Mouse (Mus musculus) neural tube, embryonic 12.5 days (tissue): ENCODE results near the gene Nox4. TPM values are rescaled to one million over a fixed set of nuclear protein-coding genes. Genes with fewer than 3 reads are reported as not detected.

Experiments used
- ATAC-seq: fragments of 200-750 bp; cut with Nextera tagmentation; 2 replicates; pipeline ENCODE4 v1.8.0; 2017; ENCODE audit warnings: low read depth, mild to moderate bottlenecking, moderate TSS enrichment, moderate library complexity; ENCODE audit not compliant: low FRiP score
- H3K27ac ChIP-seq: fragments of 300-500 bp; sonication (generic); 2 replicates; pipeline ENCODE4 v1.5.1; 2016
- H3K27me3 ChIP-seq: fragments of 300-500 bp; sonication (generic); replicated peaks from 2 replicates; pipeline ENCODE4 v1.6.1; 2016; ENCODE audit warnings: mild to moderate bottlenecking
- H3K36me3 ChIP-seq: fragments of 300-500 bp; sonication (generic); 2 replicates; pipeline ENCODE4 v1.6.1; 2016; ENCODE audit warnings: mild to moderate bottlenecking
- H3K4me1 ChIP-seq: fragments of 300-500 bp; sonication (generic); 2 replicates; pipeline ENCODE4 v1.6.1; 2016
- H3K4me2 ChIP-seq: fragments of 300-500 bp; sonication (generic); replicated peaks from 2 replicates; pipeline ENCODE4 v1.6.1; 2016; ENCODE audit warnings: mild to moderate bottlenecking
- H3K4me3 ChIP-seq: fragments of 300-500 bp; sonication (generic); 2 replicates; pipeline ENCODE4 v1.5.1; 2016
- H3K9ac ChIP-seq: fragments of 300-500 bp; sonication (generic); 2 replicates; pipeline ENCODE4 v1.6.1; 2016; ENCODE audit warnings: mild to moderate bottlenecking
- H3K9me3 ChIP-seq: fragments of 300-500 bp; sonication (generic); 2 replicates; pipeline ENCODE4 v1.6.1; 2016; ENCODE audit warnings: mild to moderate bottlenecking
- WGBS: fragments of 180-500 bp; shearing (Covaris S2); methylation state at CpG from one replicate; pipeline ENCODE4 v1.1.7; 2016; 5-methylcytosine and 5-hydroxymethylcytosine counted together
- polyA plus RNA-seq: library from polyadenylated mRNA; unstranded; fragments of >200 nt; fragmentation: Nextera tagmentation; extraction: Ambion mirVana; gene quantifications from 2 replicates; pipeline ENCODE4 v1.2.1, GENCODE M21; 2016

Nox4 gene
- polyA plus RNA-seq, 1 experiment from 2014 or later = 3.0 TPM

- no peaks in the 10 kb centered on the region for H3K4me1 ChIP-seq
- no peak overlapping the region for H3K4me3 ChIP-seq
- H3K9ac ChIP-seq = no peak overlapping the region
- 10% methylated on average over 1 of the region's 1 CpGs for WGBS
- H3K36me3 ChIP-seq = no peaks in the 10 kb centered on the region
- H3K4me2 ChIP-seq = no peak overlapping the region
- H3K9me3 ChIP-seq = no peaks in the 10 kb centered on the region
- no peak for ATAC-seq
- H3K27me3 ChIP-seq = no peaks in the 10 kb centered on the region
- H3K27ac ChIP-seq = no peak overlapping the region
Observed at GRCm38 (mm10) chr7:87277225-87277624, 31.3 kb downstream of the Nox4 start.

GRCm38 (mm10) chr7:87303726-87304315 is 57.9 kb downstream of the Nox4 start:
- H3K4me2 ChIP-seq = no peak overlapping the region
- no peaks in the 10 kb centered on the region for H3K27me3 ChIP-seq
- H3K9me3 ChIP-seq = no peaks in the 10 kb centered on the region
- ATAC-seq = no peak
- no peaks in the 10 kb centered on the region for H3K36me3 ChIP-seq
- WGBS = 91% methylated on average over 1 of the region's 1 CpGs
- no peak overlapping the region for H3K27ac ChIP-seq
- H3K4me3 ChIP-seq = no peak overlapping the region
- H3K4me1 ChIP-seq = no peaks in the 10 kb centered on the region
- H3K9ac ChIP-seq = no peak overlapping the region

GRCm38 (mm10) chr7:87321571-87321970 is 75.7 kb downstream of the Nox4 start:
- Histone ChIP-seq H3K4me2 (no peak overlapping the region), H3K36me3 (no peaks in the 10 kb centered on the region), H3K9me3 (no peaks in the 10 kb centered on the region), H3K4me3 (no peak overlapping the region), H3K27ac (no peak overlapping the region), H3K9ac (no peak overlapping the region), H3K4me1 (no peaks in the 10 kb centered on the region), H3K27me3 (no peaks in the 10 kb centered on the region)
- no peak for ATAC-seq
- WGBS = 90% methylated on average over 3 of the region's 3 CpGs

GRCm38 (mm10) chr7:87322085-87322484 is 76.2 kb downstream of the Nox4 start:
- H3K27ac ChIP-seq = no peak overlapping the region
- H3K4me2 ChIP-seq = no peak overlapping the region
- no peak overlapping the region for H3K4me3 ChIP-seq
- WGBS = 94% methylated on average over 1 of the region's 1 CpGs
- H3K9me3 ChIP-seq = no peaks in the 10 kb centered on the region
- H3K9ac ChIP-seq = no peak overlapping the region
- no peak for ATAC-seq
- H3K36me3 ChIP-seq = no peaks in the 10 kb centered on the region
- no peaks in the 10 kb centered on the region for H3K4me1 ChIP-seq
- no peaks in the 10 kb centered on the region for H3K27me3 ChIP-seq

- H3K4me2 ChIP-seq = no peak overlapping the region
- WGBS = 89% methylated on average over 5 of the region's 5 CpGs
- no peak for ATAC-seq
Observed at GRCm38 (mm10) chr7:87330782-87331558, 85.1 kb downstream of the Nox4 start.

GRCm38 (mm10) chr7:87345598-87345997 is 99.7 kb downstream of the Nox4 start:
- Histone ChIP-seq H3K4me3 (no peak overlapping the region), H3K9me3 (no peaks in the 10 kb centered on the region), H3K27ac (no peak overlapping the region), H3K4me2 (no peak overlapping the region), H3K36me3 (no peaks in the 10 kb centered on the region), H3K9ac (no peak overlapping the region), H3K27me3 (no peaks in the 10 kb centered on the region), H3K4me1 (no peaks in the 10 kb centered on the region)
- 83% methylated on average over 3 of the region's 3 CpGs for WGBS
- no peak for ATAC-seq

More at GRCm38 (mm10) chr7:87330782-87331558, 85.1 kb downstream of the Nox4 start:
- Histone ChIP-seq H3K27ac (no peak overlapping the region), H3K4me1 (no peaks in the 10 kb centered on the region), H3K9me3 (no peaks in the 10 kb centered on the region), H3K4me3 (no peak overlapping the region), H3K27me3 (no peaks in the 10 kb centered on the region), H3K36me3 (no peaks in the 10 kb centered on the region), H3K9ac (no peak overlapping the region)

- Histone ChIP-seq H3K27ac (no peak overlapping the region), H3K36me3 (no peaks in the 10 kb centered on the region), H3K27me3 (no peaks in the 10 kb centered on the region), H3K4me3 (no peak overlapping the region), H3K4me1 (no peaks in the 10 kb centered on the region), H3K9ac (no peak overlapping the region), H3K4me2 (no peak overlapping the region), H3K9me3 (no peaks in the 10 kb centered on the region)
- WGBS = 62% methylated on average over 2 of the region's 2 CpGs
- no peak for ATAC-seq
Observed at GRCm38 (mm10) chr7:87352818-87353217, 106.9 kb downstream of the Nox4 start.

GRCm38 (mm10) chr7:87367834-87368233 is 121.9 kb downstream of the Nox4 start:
- H3K4me2 ChIP-seq = no peak overlapping the region
- H3K27me3 ChIP-seq = no peaks in the 10 kb centered on the region
- no peak overlapping the region for H3K4me3 ChIP-seq
- no peak overlapping the region for H3K9ac ChIP-seq
- no peaks in the 10 kb centered on the region for H3K4me1 ChIP-seq
- H3K9me3 ChIP-seq = no peaks in the 10 kb centered on the region
- ATAC-seq = no peak
- no peaks in the 10 kb centered on the region for H3K36me3 ChIP-seq
- no peak overlapping the region for H3K27ac ChIP-seq

- Histone ChIP-seq H3K27ac (no peak overlapping the region), H3K4me3 (no peak overlapping the region), H3K9me3 (no peaks in the 10 kb centered on the region), H3K4me2 (no peak overlapping the region), H3K27me3 (no peaks in the 10 kb centered on the region), H3K4me1 (no peaks in the 10 kb centered on the region), H3K36me3 (no peaks in the 10 kb centered on the region), H3K9ac (no peak overlapping the region)
- ATAC-seq = no peak
- 88% methylated on average over 1 of the region's 1 CpGs for WGBS
Observed at GRCm38 (mm10) chr7:87369131-87369530, 123.2 kb downstream of the Nox4 start.

- H3K4me1 ChIP-seq = no peaks in the 10 kb centered on the region
- ATAC-seq = no peak
- no peaks in the 10 kb centered on the region for H3K36me3 ChIP-seq
- no peak overlapping the region for H3K27ac ChIP-seq
- H3K4me3 ChIP-seq = no peak overlapping the region
- no peaks in the 10 kb centered on the region for H3K27me3 ChIP-seq
- no peak overlapping the region for H3K4me2 ChIP-seq
- WGBS = 86% methylated on average over 2 of the region's 2 CpGs
- H3K9me3 ChIP-seq = no peaks in the 10 kb centered on the region
- no peak overlapping the region for H3K9ac ChIP-seq
Observed at GRCm38 (mm10) chr7:87370789-87371188, 124.9 kb downstream of the Nox4 start.

- Histone ChIP-seq H3K4me1 (no peaks in the 10 kb centered on the region), H3K27ac (no peak overlapping the region), H3K4me2 (no peak overlapping the region), H3K4me3 (no peak overlapping the region), H3K9me3 (no peaks in the 10 kb centered on the region), H3K36me3 (no peaks in the 10 kb centered on the region), H3K9ac (no peak overlapping the region), H3K27me3 (no peaks in the 10 kb centered on the region)
- WGBS = 84% methylated on average over 2 of the region's 2 CpGs
- ATAC-seq = no peak
Observed at GRCm38 (mm10) chr7:87371316-87371715, 125.4 kb downstream of the Nox4 start.

- Histone ChIP-seq H3K9me3 (no peaks in the 10 kb centered on the region), H3K9ac (no peak overlapping the region), H3K27ac (no peak overlapping the region), H3K4me1 (no peaks in the 10 kb centered on the region), H3K36me3 (no peaks in the 10 kb centered on the region), H3K27me3 (no peaks in the 10 kb centered on the region), H3K4me2 (no peak overlapping the region), H3K4me3 (no peak overlapping the region)
- no peak for ATAC-seq
Observed at GRCm38 (mm10) chr7:87374322-87374721, 128.4 kb downstream of the Nox4 start.

- H3K9me3 ChIP-seq = no peaks in the 10 kb centered on the region
- no peaks in the 10 kb centered on the region for H3K4me1 ChIP-seq
- ATAC-seq = no peak
- WGBS = 82% methylated on average over 2 of the region's 2 CpGs
- H3K27ac ChIP-seq = no peak overlapping the region
- H3K27me3 ChIP-seq = no peaks in the 10 kb centered on the region
- no peak overlapping the region for H3K4me3 ChIP-seq
- H3K4me2 ChIP-seq = no peak overlapping the region
- no peaks in the 10 kb centered on the region for H3K36me3 ChIP-seq
- H3K9ac ChIP-seq = no peak overlapping the region
Observed at GRCm38 (mm10) chr7:87374935-87375334, 129.0 kb downstream of the Nox4 start.
